Mouse (Mus musculus) cortical plate, adult 2 months (tissue): ENCODE results near the gene Qpct.

Experiments
- CTCF ChIP-seq: fragments of 200-500 bp; IDR thresholded peaks from 2 replicates; pipeline ENCODE4 v1.5.1; 2011; ENCODE audit warnings: mild to moderate bottlenecking, control low read depth, low read length; ENCODE audit not compliant: insufficient read depth; ENCODE audit errors: extremely low read depth
- POLR2A ChIP-seq: fragments of 200-500 bp; IDR thresholded peaks from 2 replicates; pipeline ENCODE4 v1.6.1; 2011; ENCODE audit warnings: mild to moderate bottlenecking, low read length, control low read depth; ENCODE audit not compliant: insufficient read depth; ENCODE audit errors: extremely low read depth

DNA sequence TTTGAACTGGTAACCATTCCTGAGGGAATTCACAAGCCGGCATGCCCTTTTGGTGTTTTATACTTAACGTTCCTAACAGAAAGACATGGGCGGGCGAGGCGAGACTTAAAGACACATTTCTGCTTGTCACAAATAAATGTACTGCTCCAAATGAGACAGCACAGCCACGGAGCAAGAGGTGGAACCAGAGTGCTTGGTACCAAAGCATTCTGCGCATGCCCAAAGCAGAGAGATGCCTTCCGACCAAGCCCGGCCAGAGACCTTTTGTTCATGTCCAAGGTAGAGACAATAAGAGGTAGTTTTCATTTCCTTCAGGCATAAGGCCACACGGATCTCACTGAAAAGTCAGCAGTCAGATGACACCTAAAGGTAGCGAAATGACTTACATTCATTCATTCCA is 20.2 kb downstream of the Qpct start:
- TF ChIP-seq CTCF (no peak), POLR2A (no peak)
